Mouse (Mus musculus) duodenum, adult 2 months (tissue): ENCODE data around the gene Iqcf4. TPM values are rescaled to one million over a fixed set of nuclear protein-coding genes. Genes with fewer than 3 reads are reported as not detected.

Experiments used
- polyA plus RNA-seq: library from polyadenylated mRNA; depleted of rRNA; stranded (reverse); fragments of >200 nt; gene quantifications from 2 replicates; pipeline ENCODE4 v1.2.3, GENCODE M21; 2012; ENCODE audit warnings: low replicate concordance; rRNA removed

Iqcf4 gene
- not detected in 2 replicates for polyA plus RNA-seq

DNA sequence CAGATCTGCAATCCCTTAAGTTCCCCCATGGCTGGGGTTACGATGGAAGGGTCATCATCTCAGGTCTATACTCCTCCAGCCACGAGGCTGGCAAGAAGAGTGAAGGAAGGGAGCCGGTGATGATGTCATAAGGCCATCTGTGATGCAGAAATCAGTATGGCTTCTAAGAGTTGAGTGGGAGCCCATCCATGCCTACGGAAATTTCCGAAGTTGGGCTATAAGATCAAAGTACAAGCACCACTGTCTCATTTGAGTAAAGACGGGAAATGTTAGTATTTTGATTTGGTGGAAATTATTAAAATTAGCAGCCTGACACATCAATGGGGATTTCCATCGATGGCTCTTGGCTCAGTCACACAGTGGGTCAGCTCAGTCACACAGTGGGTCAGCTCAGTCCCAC, at the start of gene Iqcf4:
Iqcf4 (minus strand) TSS at position 101 of the 400 bp plus-strand sequence.

DNA sequence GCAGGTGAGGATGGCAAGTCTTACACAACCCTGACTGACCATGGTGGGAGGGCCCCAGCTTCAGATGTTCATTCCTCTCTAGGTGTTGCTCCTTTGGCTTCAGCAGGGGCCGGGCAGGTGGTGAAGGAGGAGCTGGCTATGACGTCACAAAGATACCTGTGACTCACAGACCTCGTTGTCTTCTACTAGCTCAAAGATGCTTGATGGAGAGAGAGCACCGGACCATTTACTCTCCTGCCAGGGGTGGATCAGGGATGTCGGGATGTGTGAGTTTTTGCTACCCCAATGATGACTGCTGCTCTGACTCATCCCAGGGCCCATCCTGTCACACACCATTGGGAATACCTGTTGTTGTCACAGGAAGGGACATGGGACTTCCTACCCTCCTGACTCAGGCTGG, 9.3 kb downstream of the Iqcf4 start, which contains the start of gene Iqcf3:
Iqcf3 (minus strand) TSS at position 101 of the 400 bp plus-strand sequence.

Other genes with a start within 250 kb of the Iqcf4 start
- gene Dusp7, start 202.4 kb downstream of the Iqcf4 start, polyA plus RNA-seq = 14.1 and 19.8 TPM in 2 replicates
- 296 and 334 TPM in 2 replicates for gene Rpl29, start 141.5 kb downstream of the Iqcf4 start, polyA plus RNA-seq
- 113 and 257 TPM in 2 replicates for gene Acy1, start 132.7 kb downstream of the Iqcf4 start, polyA plus RNA-seq
- gene Abhd14b, start 123.5 kb downstream of the Iqcf4 start, polyA plus RNA-seq = 90.3 and 94.3 TPM in 2 replicates
- gene Abhd14a, start 123.3 kb downstream of the Iqcf4 start, polyA plus RNA-seq = 25.7 and 28.4 TPM in 2 replicates
- gene Pcbp4, start 117.7 kb downstream of the Iqcf4 start, polyA plus RNA-seq = 25.3 and 35.3 TPM in 2 replicates
- gene Gpr62, start 105.1 kb downstream of the Iqcf4 start, polyA plus RNA-seq = 0.30 and 0.56 TPM in 2 replicates
- gene Rrp9, start 95.0 kb downstream of the Iqcf4 start, polyA plus RNA-seq = 20.7 and 23.2 TPM in 2 replicates
- 20.4 and 31.8 TPM in 2 replicates for gene Parp3, start 94.0 kb downstream of the Iqcf4 start, polyA plus RNA-seq
- not detected in 2 replicates for gene Iqcf1, start 71.0 kb downstream of the Iqcf4 start, polyA plus RNA-seq
- gene Iqcf5, start 56.4 kb downstream of the Iqcf4 start, polyA plus RNA-seq = not detected in 2 replicates
- gene Iqcf3, start 9.4 kb downstream of the Iqcf4 start, polyA plus RNA-seq = not detected in 2 replicates
- not detected in 2 replicates for gene Iqcf6, start 55.6 kb upstream of the Iqcf4 start, polyA plus RNA-seq
- 0.06 TPM in 2 replicates for gene Grm2, start 85.1 kb upstream of the Iqcf4 start, polyA plus RNA-seq
- 65.2 and 86.0 TPM in 2 replicates for gene Tex264, start 114.9 kb upstream of the Iqcf4 start, polyA plus RNA-seq
- 28.3 and 34.4 TPM in 2 replicates for gene Rad54l2, start 218.2 kb upstream of the Iqcf4 start, polyA plus RNA-seq